Mouse (Mus musculus): ENCODE data around the gene Prickle2. TPM values are rescaled to one million over a fixed set of nuclear protein-coding genes. Genes with fewer than 3 reads are reported as not detected.

The Prickle2 gene
- polyA plus RNA-seq, 1 experiment from 2014 or later, result 13.1 TPM

GRCm38 (mm10) chr6:92532896-92533295 is 173.1 kb downstream of the Prickle2 start:
- Histone ChIP-seq H3K9me3 (ENCODE audit: control insufficient read depth, low read length) (no peaks in the 10 kb centered on the region), H3K4me3 (ENCODE audit: low read depth, low read length) (peak overlapping the region; percentile 63), H3K4me2 (ENCODE audit: low read length) (peak overlapping the region; percentile 53), H3K27ac (ENCODE audit: low read depth) (peak overlapping the region; percentile 60), H3K27me3 (replicated peaks; ENCODE audit: control insufficient read depth, insufficient read depth, low read length) (no peaks in the 10 kb centered on the region), H3K9ac (ENCODE audit: low read length) (peak overlapping the region; percentile 54), H3K36me3 (ENCODE audit: control insufficient read depth, insufficient read depth, low read length) (0 out of 2 replicates have a peak, but pooled peaks cover 3% of the 10 kb centered on the region), H3K4me1 (replicated peaks; ENCODE audit: control insufficient read depth, insufficient read depth, low read length) (0 out of 2 replicates have a peak, but pooled peaks cover 7% of the 10 kb centered on the region)
- ATAC-seq (replicated peaks; ENCODE audit: low FRiP score, low TSS enrichment, low read depth) (no peak), DNase-seq (ENCODE audit: low spot score) (no peak)
- 21% methylated on average over 3 of the region's 3 CpGs for WGBS

DNA sequence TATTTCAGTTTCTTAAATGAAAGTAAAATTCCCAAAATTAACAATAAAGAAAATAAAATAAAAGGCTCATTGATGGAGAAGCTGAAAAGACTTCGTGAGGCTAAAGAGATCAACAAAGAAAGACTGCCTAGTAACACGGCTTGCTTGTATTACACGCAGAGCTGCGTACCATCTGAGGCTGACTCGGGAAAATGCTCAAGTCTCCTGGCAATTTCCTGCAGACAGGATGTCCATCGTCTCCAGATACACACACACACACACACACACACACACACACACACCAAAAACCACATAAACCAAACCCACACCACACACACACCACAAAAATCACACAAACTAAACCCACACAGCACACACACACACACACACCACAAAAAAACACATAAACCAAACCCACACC is 173.6 kb downstream of the Prickle2 start:
- WGBS, result 38% methylated on average over 6 of the region's 6 CpGs
- Histone ChIP-seq H3K9ac (ENCODE audit: low read length) (no peak overlapping the region; the same call in 1 of the 2 replicates), H3K4me3 (ENCODE audit: low read depth, low read length) (peak overlapping the region; percentile 63), H3K36me3 (ENCODE audit: control insufficient read depth, insufficient read depth, low read length) (0 out of 2 replicates have a peak, but pooled peaks cover 5% of the 10 kb centered on the region), H3K4me2 (ENCODE audit: low read length) (peak overlapping the region; percentile 53), H3K27ac (ENCODE audit: low read depth) (peak overlapping the region; percentile 60), H3K9me3 (ENCODE audit: control insufficient read depth, low read length) (no peaks in the 10 kb centered on the region), H3K4me1 (replicated peaks; ENCODE audit: control insufficient read depth, insufficient read depth, low read length) (0 out of 2 replicates have a peak, but pooled peaks cover 7% of the 10 kb centered on the region), H3K27me3 (replicated peaks; ENCODE audit: control insufficient read depth, insufficient read depth, low read length) (no peaks in the 10 kb centered on the region)
- ATAC-seq (replicated peaks; ENCODE audit: low FRiP score, low TSS enrichment, low read depth), result no peak
- DNase-seq (ENCODE audit: low spot score), result no peak

DNA sequence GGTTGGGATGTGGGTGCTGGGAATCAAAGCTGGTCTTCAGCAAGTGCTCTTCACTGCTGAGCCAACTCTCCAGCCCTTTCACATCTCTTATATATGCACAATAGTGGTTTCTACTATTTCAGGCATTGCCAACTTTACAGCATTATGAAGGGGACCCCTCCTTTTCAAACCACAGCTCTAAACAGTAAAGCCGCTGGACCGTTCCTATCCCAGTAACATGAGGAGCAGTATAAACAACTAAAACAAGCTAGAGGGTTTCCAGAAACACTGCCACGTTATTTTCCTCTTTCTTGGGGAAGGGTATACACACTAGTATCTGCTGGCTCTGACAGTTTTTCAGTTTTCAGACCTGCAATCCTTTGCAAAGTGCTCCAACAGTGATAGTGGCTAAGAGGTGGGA is 179.7 kb downstream of the Prickle2 start:
- Histone ChIP-seq H3K4me1 (replicated peaks; ENCODE audit: control insufficient read depth, insufficient read depth, low read length) (0 out of 2 replicates have a peak, but pooled peaks cover 3% of the 10 kb centered on the region), H3K4me3 (ENCODE audit: low read depth, low read length) (no peak overlapping the region), H3K9me3 (ENCODE audit: control insufficient read depth, low read length) (no peaks in the 10 kb centered on the region), H3K4me2 (ENCODE audit: low read length) (no peak overlapping the region), H3K36me3 (ENCODE audit: control insufficient read depth, insufficient read depth, low read length) (0 out of 2 replicates have a peak, but pooled peaks cover 5% of the 10 kb centered on the region), H3K27ac (ENCODE audit: low read depth) (no peak overlapping the region), H3K9ac (ENCODE audit: low read length) (no peak overlapping the region), H3K27me3 (replicated peaks; ENCODE audit: control insufficient read depth, insufficient read depth, low read length) (no peaks in the 10 kb centered on the region)
- DNase-seq (ENCODE audit: low spot score) (no peak), ATAC-seq (replicated peaks; ENCODE audit: low FRiP score, low TSS enrichment, low read depth) (no peak)
- WGBS, result 38% methylated on average over 3 of the region's 3 CpGs

GRCm38 (mm10) chr6:92525646-92526045 is 180.3 kb downstream of the Prickle2 start:
- Histone ChIP-seq H3K36me3 (ENCODE audit: control insufficient read depth, insufficient read depth, low read length) (0 out of 2 replicates have a peak, but pooled peaks cover 5% of the 10 kb centered on the region), H3K4me2 (ENCODE audit: low read length) (no peak overlapping the region), H3K9ac (ENCODE audit: low read length) (no peak overlapping the region), H3K27ac (ENCODE audit: low read depth) (no peak overlapping the region), H3K4me1 (replicated peaks; ENCODE audit: control insufficient read depth, insufficient read depth, low read length) (peaks cover 3% of the 10 kb centered on the region), H3K4me3 (ENCODE audit: low read depth, low read length) (no peak overlapping the region), H3K27me3 (replicated peaks; ENCODE audit: control insufficient read depth, insufficient read depth, low read length) (no peaks in the 10 kb centered on the region), H3K9me3 (ENCODE audit: control insufficient read depth, low read length) (no peaks in the 10 kb centered on the region)
- WGBS, result 85% methylated on average over 2 of the region's 2 CpGs
- no peak for DNase-seq (ENCODE audit: low spot score)
- ATAC-seq (replicated peaks; ENCODE audit: low FRiP score, low TSS enrichment, low read depth), result no peak

DNA sequence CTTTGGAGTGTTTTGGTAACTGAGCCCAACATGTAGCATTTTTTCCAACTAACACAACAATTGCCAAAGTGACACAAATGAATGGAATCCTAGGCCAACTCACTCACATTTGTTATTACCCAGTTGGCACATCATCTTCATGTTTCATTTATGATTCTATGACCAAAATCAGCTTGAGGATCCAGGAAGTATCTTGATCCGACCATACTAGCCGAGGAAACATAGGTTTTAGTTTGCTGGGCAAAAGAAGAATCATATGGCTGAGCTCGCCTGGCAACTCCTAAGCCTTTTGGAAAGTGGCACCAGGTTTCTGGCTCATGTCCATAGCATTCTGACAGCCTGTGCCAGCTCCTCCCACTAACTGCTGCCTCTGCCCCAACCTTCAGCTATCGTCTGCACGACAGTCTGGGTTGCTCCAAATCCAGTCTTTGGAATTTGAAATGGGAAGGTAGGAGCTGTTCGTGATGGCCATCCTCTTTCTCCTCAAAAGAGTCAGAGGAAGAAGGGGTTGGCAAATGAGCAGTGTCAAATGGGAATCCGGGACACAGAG is 184.4 kb downstream of the Prickle2 start:
- H3K9ac ChIP-seq (ENCODE audit: low read length), result no peak overlapping the region
- H3K36me3 ChIP-seq (ENCODE audit: control insufficient read depth, insufficient read depth, low read length), result no peaks in the 10 kb centered on the region
- no peaks in the 10 kb centered on the region for H3K9me3 ChIP-seq (ENCODE audit: control insufficient read depth, low read length)
- ATAC-seq (replicated peaks; ENCODE audit: low FRiP score, low TSS enrichment, low read depth), result no peak
- no peaks in the 10 kb centered on the region for H3K27me3 ChIP-seq (replicated peaks; ENCODE audit: control insufficient read depth, insufficient read depth, low read length)
- peaks cover 31% of the 10 kb centered on the region for H3K4me1 ChIP-seq (replicated peaks; ENCODE audit: control insufficient read depth, insufficient read depth, low read length)
- WGBS, result 69% methylated on average over 7 of the region's 7 CpGs
- no peak overlapping the region for H3K4me2 ChIP-seq (ENCODE audit: low read length)
- no peak for DNase-seq (ENCODE audit: low spot score)
- H3K27ac ChIP-seq (ENCODE audit: low read depth), result no peak overlapping the region
- H3K4me3 ChIP-seq (ENCODE audit: low read depth, low read length), result no peak overlapping the region

DNA sequence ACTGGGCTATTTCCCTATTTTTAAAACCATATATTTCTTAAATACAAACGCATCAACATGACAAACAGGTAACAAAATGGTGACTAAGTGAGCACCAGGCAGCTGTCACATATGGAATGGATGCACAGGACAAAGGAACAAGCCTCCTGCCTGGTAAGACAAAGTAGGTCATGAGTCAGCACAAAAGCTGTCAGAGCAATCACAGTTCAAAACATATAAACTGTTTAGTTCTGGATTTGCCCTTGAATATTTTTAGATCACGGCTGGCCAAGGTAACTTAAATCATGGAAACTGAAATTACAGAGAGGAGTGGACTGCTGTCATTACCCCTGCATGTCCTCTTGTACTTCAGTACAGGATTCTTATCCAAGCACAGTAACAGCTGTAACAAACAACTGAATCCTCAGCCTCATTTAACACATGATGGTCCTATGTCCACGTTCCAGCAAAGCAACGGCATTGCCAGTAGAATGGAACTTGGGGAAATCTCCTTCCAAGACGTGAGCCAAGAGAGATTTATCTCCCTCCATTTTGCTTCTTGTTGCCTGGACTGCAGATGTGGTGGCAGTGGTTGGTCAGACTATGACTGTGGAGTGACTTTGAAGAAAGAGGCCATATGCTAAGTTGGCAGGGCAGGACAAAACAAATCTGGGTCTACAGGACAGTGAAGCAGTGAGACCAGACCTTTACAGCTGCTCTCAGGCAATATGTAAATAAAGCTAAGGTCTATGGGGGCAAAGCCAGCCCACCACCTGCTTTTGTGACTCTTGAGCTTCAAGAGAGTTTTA is 185.7 kb downstream of the Prickle2 start:
- Histone ChIP-seq H3K4me1 (replicated peaks; ENCODE audit: control insufficient read depth, insufficient read depth, low read length) (peaks cover 31% of the 10 kb centered on the region), H3K9me3 (ENCODE audit: control insufficient read depth, low read length) (no peaks in the 10 kb centered on the region), H3K27ac (ENCODE audit: low read depth) (no peak overlapping the region), H3K4me2 (ENCODE audit: low read length) (no peak overlapping the region), H3K36me3 (ENCODE audit: control insufficient read depth, insufficient read depth, low read length) (no peaks in the 10 kb centered on the region), H3K4me3 (ENCODE audit: low read depth, low read length) (no peak overlapping the region), H3K27me3 (replicated peaks; ENCODE audit: control insufficient read depth, insufficient read depth, low read length) (no peaks in the 10 kb centered on the region), H3K9ac (ENCODE audit: low read length) (no peak overlapping the region)
- 50% methylated on average over 5 of the region's 5 CpGs for WGBS
- ATAC-seq (replicated peaks; ENCODE audit: low FRiP score, low TSS enrichment, low read depth) (no peak), DNase-seq (ENCODE audit: low spot score) (no peak)

DNA sequence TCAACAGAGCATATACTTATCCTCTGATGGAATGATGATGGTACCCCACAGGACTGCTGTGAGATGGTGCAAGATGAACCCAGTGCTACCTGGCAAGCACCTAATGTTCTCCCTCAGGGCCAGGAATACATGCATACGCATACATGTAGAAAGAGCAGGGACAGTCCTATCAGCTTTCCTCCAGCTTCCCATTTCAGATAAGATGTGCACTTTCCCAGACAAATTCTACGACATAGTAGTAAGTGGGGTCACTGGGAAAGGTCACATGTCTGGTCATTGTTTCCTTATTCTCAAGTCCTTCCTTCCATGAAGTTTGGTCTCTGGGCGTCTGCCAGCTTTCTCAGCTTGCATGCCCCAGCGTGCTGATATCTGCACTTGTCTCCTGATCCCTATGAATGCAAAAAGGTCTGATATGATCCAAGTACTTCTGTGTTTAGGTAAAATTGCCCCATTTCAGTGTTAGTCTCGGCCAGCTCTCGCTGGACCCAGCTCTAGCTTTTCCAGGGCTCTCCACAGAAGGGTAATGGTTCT is 187.5 kb downstream of the Prickle2 start:
- 0 out of 2 replicates have a peak overlapping the region, but pooled peaks have one; percentile 7 for H3K27ac ChIP-seq (ENCODE audit: low read depth)
- DNase-seq (ENCODE audit: low spot score) (no peak), ATAC-seq (replicated peaks; ENCODE audit: low FRiP score, low TSS enrichment, low read depth) (no peak)
- no peaks in the 10 kb centered on the region for H3K36me3 ChIP-seq (ENCODE audit: control insufficient read depth, insufficient read depth, low read length)
- H3K9ac ChIP-seq (ENCODE audit: low read length), result no peak overlapping the region
- H3K4me3 ChIP-seq (ENCODE audit: low read depth, low read length), result no peak overlapping the region
- no peaks in the 10 kb centered on the region for H3K27me3 ChIP-seq (replicated peaks; ENCODE audit: control insufficient read depth, insufficient read depth, low read length)
- no peaks in the 10 kb centered on the region for H3K9me3 ChIP-seq (ENCODE audit: control insufficient read depth, low read length)
- 57% methylated on average over 6 of the region's 6 CpGs for WGBS
- no peak overlapping the region for H3K4me2 ChIP-seq (ENCODE audit: low read length)
- peaks cover 31% of the 10 kb centered on the region for H3K4me1 ChIP-seq (replicated peaks; ENCODE audit: control insufficient read depth, insufficient read depth, low read length)

- Histone ChIP-seq H3K4me3 (ENCODE audit: low read depth, low read length) (no peak overlapping the region), H3K4me1 (replicated peaks; ENCODE audit: control insufficient read depth, insufficient read depth, low read length) (peaks cover 31% of the 10 kb centered on the region), H3K9me3 (ENCODE audit: control insufficient read depth, low read length) (no peaks in the 10 kb centered on the region), H3K27ac (ENCODE audit: low read depth) (peak overlapping the region; percentile 80), H3K27me3 (replicated peaks; ENCODE audit: control insufficient read depth, insufficient read depth, low read length) (no peaks in the 10 kb centered on the region), H3K4me2 (ENCODE audit: low read length) (no peak overlapping the region), H3K9ac (ENCODE audit: low read length) (no peak overlapping the region), H3K36me3 (ENCODE audit: control insufficient read depth, insufficient read depth, low read length) (no peaks in the 10 kb centered on the region)
- DNase-seq (ENCODE audit: low spot score) (no peak), ATAC-seq (replicated peaks; ENCODE audit: low FRiP score, low TSS enrichment, low read depth) (no peak)
- 12% methylated on average over 2 of the region's 2 CpGs for WGBS
Measured at GRCm38 (mm10) chr6:92517002-92517401, 189.0 kb downstream of the Prickle2 start.

Measured in intestine, embryonic 14.5 days (tissue).